Mouse (Mus musculus) kidney, embryonic 16.5 days (tissue): ENCODE data around the gene Cenpp. TPM values are rescaled to one million over a fixed set of nuclear protein-coding genes. Genes with fewer than 3 reads are reported as not detected.
A peak's percentile ranks its signal among the peaks of the same experiment; 100 is the strongest.

Source experiments
- ATAC-seq: fragments of 200-750 bp; cut with Nextera tagmentation; 2 replicates; pipeline ENCODE4 v1.8.0; 2017; ENCODE audit warnings: moderate TSS enrichment; ENCODE audit not compliant: low FRiP score, low TSS enrichment
- H3K27ac ChIP-seq: fragments of 300-500 bp; sonication (generic); 2 replicates; pipeline ENCODE4 v1.5.1; 2014; ENCODE audit warnings: low read length
- H3K27me3 ChIP-seq: fragments of 300-500 bp; sonication (generic); 2 replicates; pipeline ENCODE4 v1.6.1; 2014; ENCODE audit warnings: low read length, control low read depth, mixed read lengths; ENCODE audit not compliant: insufficient read depth
- H3K36me3 ChIP-seq: fragments of 300-500 bp; sonication (generic); 2 replicates; pipeline ENCODE4 v1.6.1; 2014; ENCODE audit warnings: low read length, control low read depth, mixed read lengths; ENCODE audit not compliant: insufficient read depth
- H3K4me1 ChIP-seq: fragments of 300-500 bp; sonication (generic); 2 replicates; pipeline ENCODE4 v1.6.1; 2014; ENCODE audit warnings: low read length, control low read depth, mixed read lengths; ENCODE audit not compliant: insufficient read depth
- H3K4me2 ChIP-seq: fragments of 300-500 bp; sonication (generic); replicated peaks from 2 replicates; pipeline ENCODE4 v1.6.1; 2014; ENCODE audit warnings: low read depth, low read length
- H3K4me3 ChIP-seq: fragments of 300-500 bp; sonication (generic); 2 replicates; pipeline ENCODE4 v1.5.1; 2014; ENCODE audit warnings: mild to moderate bottlenecking, low read length
- H3K9ac ChIP-seq: fragments of 300-500 bp; sonication (generic); replicated peaks from 2 replicates; pipeline ENCODE4 v1.6.1; 2014; ENCODE audit warnings: low read length
- H3K9me3 ChIP-seq: fragments of 300-500 bp; sonication (generic); 2 replicates; pipeline ENCODE4 v1.6.1; 2016; ENCODE audit warnings: low read length, control low read depth
- WGBS: fragments of 180-500 bp; shearing (Covaris S2); extraction: QIAGEN DNeasy Blood & Tissue Kit; methylation state at CpG from one replicate; pipeline ENCODE4 v1.1.7; 2014; 5-methylcytosine and 5-hydroxymethylcytosine counted together
- polyA plus RNA-seq: library from polyadenylated mRNA; unstranded; fragments of >200 nt; fragmentation: Nextera tagmentation; extraction: Ambion mirVana; gene quantifications from 2 replicates; pipeline ENCODE4 v1.2.1, GENCODE M21; 2015

Gene Cenpp
- polyA plus RNA-seq, 1 experiment from 2014 or later = 26.2 TPM

- WGBS = 41% methylated on average over 5 of the region's 5 CpGs
- H3K36me3 ChIP-seq = peaks cover 21% of the 10 kb centered on the region
- peak; percentile 86 for ATAC-seq
These were observed 203.3 kb downstream of the Cenpp start for GRCm38 (mm10) chr13:49449318-49449749.

GRCm38 (mm10) chr13:49444451-49444850, 208.1 kb downstream of the Cenpp start:
- Histone ChIP-seq H3K27me3 (no peaks in the 10 kb centered on the region), H3K4me2 (no peak overlapping the region), H3K4me3 (no peak overlapping the region), H3K9ac (no peak overlapping the region), H3K9me3 (no peaks in the 10 kb centered on the region), H3K36me3 (peaks cover 27% of the 10 kb centered on the region), H3K27ac (no peak overlapping the region), H3K4me1 (no peaks in the 10 kb centered on the region)
- WGBS = 96% methylated on average over 6 of the region's 6 CpGs
- no peak for ATAC-seq

More at GRCm38 (mm10) chr13:49449318-49449749, 203.3 kb downstream of the Cenpp start:
- H3K9me3 ChIP-seq = no peaks in the 10 kb centered on the region
- no peak overlapping the region for H3K9ac ChIP-seq
- H3K4me1 ChIP-seq = no peaks in the 10 kb centered on the region
- H3K4me3 ChIP-seq = no peak overlapping the region
- H3K27me3 ChIP-seq = no peaks in the 10 kb centered on the region
- no peak overlapping the region for H3K27ac ChIP-seq
- H3K4me2 ChIP-seq = no peak overlapping the region

- Histone ChIP-seq H3K9ac (no peak overlapping the region), H3K27ac (no peak overlapping the region), H3K4me2 (no peak overlapping the region), H3K9me3 (no peaks in the 10 kb centered on the region), H3K4me3 (no peak overlapping the region), H3K4me1 (no peaks in the 10 kb centered on the region), H3K27me3 (no peaks in the 10 kb centered on the region), H3K36me3 (peaks cover 29% of the 10 kb centered on the region)
- ATAC-seq = no peak
- 84% methylated on average over 4 of the region's 4 CpGs for WGBS
These were observed 216.4 kb downstream of the Cenpp start for GRCm38 (mm10) chr13:49436170-49436569.

GRCm38 (mm10) chr13:49435745-49436144, 216.8 kb downstream of the Cenpp start:
- Histone ChIP-seq H3K4me1 (0 out of 2 replicates have a peak, but pooled peaks cover 2% of the 10 kb centered on the region), H3K27me3 (no peaks in the 10 kb centered on the region), H3K4me2 (no peak overlapping the region), H3K9me3 (no peaks in the 10 kb centered on the region), H3K36me3 (peaks cover 29% of the 10 kb centered on the region), H3K27ac (no peak overlapping the region), H3K9ac (no peak overlapping the region), H3K4me3 (no peak overlapping the region)
- ATAC-seq = no peak
- 64% methylated on average over 1 of the region's 1 CpGs for WGBS

- Histone ChIP-seq H3K27me3 (no peaks in the 10 kb centered on the region), H3K36me3 (peaks cover 29% of the 10 kb centered on the region), H3K9me3 (no peaks in the 10 kb centered on the region), H3K9ac (no peak overlapping the region), H3K4me1 (0 out of 2 replicates have a peak, but pooled peaks cover 7% of the 10 kb centered on the region), H3K4me2 (no peak overlapping the region), H3K4me3 (no peak overlapping the region), H3K27ac (no peak overlapping the region)
- no peak for ATAC-seq
- WGBS = 88% methylated on average over 2 of the region's 2 CpGs
These were observed 219.1 kb downstream of the Cenpp start for GRCm38 (mm10) chr13:49433268-49434029.

GRCm38 (mm10) chr13:49430529-49430928, 222.1 kb downstream of the Cenpp start:
- Histone ChIP-seq H3K27me3 (no peaks in the 10 kb centered on the region), H3K4me1 (0 out of 2 replicates have a peak, but pooled peaks cover 7% of the 10 kb centered on the region)
- no peak for ATAC-seq

GRCm38 (mm10) chr13:49428042-49428675, 224.4 kb downstream of the Cenpp start:
- H3K9ac ChIP-seq = no peak overlapping the region
- no peak overlapping the region for H3K4me2 ChIP-seq
- H3K4me1 ChIP-seq = peaks cover 9% of the 10 kb centered on the region; the same call in 1 of the 2 replicates
- no peak overlapping the region for H3K27ac ChIP-seq
- H3K36me3 ChIP-seq = peaks cover 4% of the 10 kb centered on the region; the same call in 1 of the 2 replicates
- no peaks in the 10 kb centered on the region for H3K9me3 ChIP-seq
- no peaks in the 10 kb centered on the region for H3K27me3 ChIP-seq
- no peak for ATAC-seq
- 94% methylated on average over 1 of the region's 1 CpGs for WGBS
- no peak overlapping the region for H3K4me3 ChIP-seq

More at GRCm38 (mm10) chr13:49430529-49430928, 222.1 kb downstream of the Cenpp start:
- Histone ChIP-seq H3K4me2 (no peak overlapping the region), H3K27ac (no peak overlapping the region), H3K9me3 (no peaks in the 10 kb centered on the region), H3K36me3 (peaks cover 10% of the 10 kb centered on the region), H3K9ac (no peak overlapping the region), H3K4me3 (no peak overlapping the region)
- 46% methylated on average over 4 of the region's 4 CpGs for WGBS

GRCm38 (mm10) chr13:49426736-49427135, 225.8 kb downstream of the Cenpp start:
- 88% methylated on average over 3 of the region's 3 CpGs for WGBS
- no peak for ATAC-seq

GRCm38 (mm10) chr13:49421959-49422358, 230.6 kb downstream of the Cenpp start:
- ATAC-seq = no peak
- H3K9me3 ChIP-seq = no peaks in the 10 kb centered on the region
- peak overlapping the region; percentile 95 for H3K4me3 ChIP-seq
- WGBS = 10% methylated on average over 4 of the region's 4 CpGs
- no peak overlapping the region for H3K27ac ChIP-seq
- H3K9ac ChIP-seq = peak overlapping the region; percentile 88
- no peaks in the 10 kb centered on the region for H3K27me3 ChIP-seq
- H3K4me1 ChIP-seq = peaks cover 24% of the 10 kb centered on the region
- H3K4me2 ChIP-seq = peak overlapping the region; percentile 94
- no peaks in the 10 kb centered on the region for H3K36me3 ChIP-seq

More at GRCm38 (mm10) chr13:49426736-49427135, 225.8 kb downstream of the Cenpp start:
- Histone ChIP-seq H3K9me3 (no peaks in the 10 kb centered on the region), H3K36me3 (no peaks in the 10 kb centered on the region), H3K27me3 (no peaks in the 10 kb centered on the region), H3K4me2 (no peak overlapping the region), H3K4me1 (peaks cover 24% of the 10 kb centered on the region), H3K9ac (no peak overlapping the region), H3K27ac (no peak overlapping the region), H3K4me3 (no peak overlapping the region)

- peak; percentile 57; the same call in 1 of the 2 replicates for ATAC-seq
- H3K4me3 ChIP-seq = peak overlapping the region; percentile 95
- H3K36me3 ChIP-seq = no peaks in the 10 kb centered on the region
- peak overlapping the region; percentile 71; the same call in 1 of the 2 replicates for H3K27ac ChIP-seq
- peak overlapping the region; percentile 94 for H3K4me2 ChIP-seq
- H3K27me3 ChIP-seq = no peaks in the 10 kb centered on the region
- peaks cover 24% of the 10 kb centered on the region for H3K4me1 ChIP-seq
- H3K9ac ChIP-seq = peak overlapping the region; percentile 88
- WGBS = 1% methylated on average over 15 of the region's 15 CpGs
- H3K9me3 ChIP-seq = no peaks in the 10 kb centered on the region
These were observed 231.0 kb downstream of the Cenpp start for GRCm38 (mm10) chr13:49421606-49421917.
